Mouse (Mus musculus): Measurements from ENCODE around the gene Vtcn1.
A peak's percentile ranks its signal among the peaks of the same experiment; 100 is the strongest.

The Vtcn1 gene

DNA sequence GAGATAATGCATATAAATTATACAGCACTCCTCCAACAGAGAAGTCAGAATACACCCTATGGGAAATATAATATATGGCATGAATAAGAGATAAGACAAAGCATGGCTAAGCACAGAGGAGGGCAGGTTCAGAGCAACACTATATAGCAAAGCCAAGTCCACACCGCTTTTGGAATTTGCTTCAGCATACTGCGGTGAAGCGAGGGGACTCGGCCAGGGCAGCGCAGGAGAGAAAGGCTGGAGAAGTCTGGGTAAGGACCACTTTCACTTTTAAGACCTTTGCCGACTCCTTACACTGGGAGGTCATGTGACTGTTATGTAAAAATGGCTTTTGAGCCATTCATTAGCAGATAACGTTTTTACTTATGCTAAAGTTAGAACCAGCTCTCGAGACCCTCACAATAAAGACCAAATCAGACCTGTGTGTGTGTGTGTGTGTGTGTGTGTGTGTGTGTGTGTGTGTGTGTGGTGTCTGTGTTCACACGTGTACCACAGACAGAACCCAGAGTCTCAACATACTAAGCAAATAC, 95.4 kb downstream of the Vtcn1 start:
- DNase-seq (ENCODE audit: extremely low read depth, low read depth) = peak; percentile 41

DNA sequence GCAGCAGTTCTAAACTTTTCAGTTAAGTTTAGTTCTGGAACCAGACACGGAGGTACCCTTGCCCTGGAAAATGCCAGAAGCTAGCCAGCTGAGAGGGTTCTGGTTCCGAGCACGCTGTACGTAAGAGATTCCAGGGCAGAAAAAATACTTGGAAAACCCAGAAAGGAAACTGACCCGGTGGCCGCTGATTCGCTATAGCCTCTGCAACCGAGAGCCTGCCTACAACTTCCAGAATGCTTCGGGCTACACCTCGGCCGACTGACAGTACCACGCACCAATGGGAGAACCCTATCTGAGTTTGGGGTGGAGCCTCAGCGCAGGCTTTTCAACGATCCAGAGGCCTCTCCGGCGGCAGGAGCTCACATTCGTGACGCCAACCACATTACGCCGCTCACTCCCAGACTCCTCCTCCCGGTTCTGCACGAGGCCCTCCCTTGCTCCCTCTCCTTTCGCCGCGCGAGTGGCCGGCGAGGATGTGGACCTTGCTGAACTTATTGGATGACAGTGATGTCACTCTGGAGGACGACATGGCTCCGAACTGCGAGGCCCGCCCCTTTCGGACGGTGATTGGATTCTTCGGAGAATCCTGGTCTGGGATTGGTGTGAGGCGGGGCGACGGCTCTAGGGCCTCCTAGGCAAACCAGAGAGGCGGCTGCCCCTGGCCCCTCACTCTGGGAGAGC, 96.7 kb downstream of the Vtcn1 start, which contains the start of gene Trim45:
Trim45 (plus strand) TSS at position 378 of the 681 bp plus-strand sequence.
- peak; percentile 100 for DNase-seq (ENCODE audit: extremely low read depth, low read depth)

DNA sequence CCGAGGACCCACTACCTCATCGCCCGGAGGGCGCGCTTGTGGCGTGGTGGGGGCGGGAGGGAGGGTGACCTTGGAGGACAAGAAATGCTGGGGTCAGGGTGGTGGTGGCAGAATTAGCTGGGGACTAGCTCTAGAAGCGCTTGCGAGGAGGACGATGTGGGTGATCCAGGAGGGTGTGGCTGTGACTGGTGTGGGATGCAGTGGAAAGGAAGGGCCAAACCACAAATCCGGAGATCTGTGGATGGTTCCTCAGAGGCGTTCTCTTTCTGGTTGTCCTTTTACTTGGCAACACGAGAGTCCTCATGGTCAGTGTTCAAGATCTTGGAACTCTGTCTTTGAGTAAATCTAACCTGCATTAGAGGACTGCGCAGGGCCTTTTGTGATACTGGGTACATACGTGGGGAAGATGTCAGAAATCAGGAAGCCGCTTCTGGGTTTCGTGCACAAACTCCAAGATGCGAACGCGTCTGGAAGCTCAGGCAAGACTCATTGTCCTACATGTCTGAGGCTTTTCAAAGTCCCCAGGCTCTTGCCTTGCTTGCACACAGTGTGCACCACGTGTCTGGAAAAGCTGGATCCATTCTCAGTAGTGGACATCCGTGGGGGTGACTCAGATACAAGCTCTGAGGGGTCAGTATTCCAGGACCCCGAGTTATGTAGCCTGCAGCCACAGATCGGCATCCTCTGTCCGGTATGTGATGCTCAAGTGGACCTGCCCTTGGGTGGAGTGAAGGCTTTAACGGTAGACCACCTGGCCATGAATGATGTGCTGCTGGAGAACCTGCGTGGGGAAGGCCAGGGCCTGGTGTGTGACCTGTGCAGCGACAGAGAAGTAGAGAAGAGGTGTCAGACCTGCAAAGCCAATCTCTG, 97.5 kb downstream of the Vtcn1 start:
- DNase-seq (ENCODE audit: extremely low read depth, low read depth) = peak; percentile 61

DNA sequence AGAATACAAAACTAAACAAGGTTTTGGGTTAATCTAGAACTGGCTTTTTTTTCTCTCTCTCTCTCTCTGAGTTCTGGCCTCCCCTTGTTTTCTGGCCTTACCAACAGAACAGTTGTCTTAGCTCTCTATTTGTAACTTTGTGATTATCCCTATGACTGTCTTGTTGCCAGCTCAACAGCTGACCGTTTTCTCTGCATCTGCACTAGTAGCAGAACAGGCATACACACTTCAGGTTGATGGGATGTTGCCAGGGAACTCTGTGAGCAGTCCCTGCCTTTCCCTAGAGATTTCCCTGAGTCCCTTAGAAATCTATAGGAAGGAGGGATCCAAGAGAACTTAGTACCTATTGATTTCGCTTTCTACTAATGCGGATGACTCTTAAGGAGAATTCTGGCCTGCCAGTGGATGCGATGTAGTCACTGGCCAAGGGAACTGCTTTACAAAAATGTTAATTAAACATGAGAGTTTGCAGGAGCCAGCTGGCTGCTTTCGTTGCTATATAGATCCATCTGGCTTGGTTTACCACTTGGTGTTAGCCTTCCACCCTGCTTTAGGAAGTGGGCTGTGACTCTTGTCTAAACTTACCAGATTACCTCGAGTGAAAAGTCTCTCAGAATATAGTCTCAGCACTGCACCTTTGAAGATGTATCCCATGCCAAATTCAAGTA, 98.9 kb downstream of the Vtcn1 start:
- DNase-seq (ENCODE audit: extremely low read depth, low read depth) = no peak

DNA sequence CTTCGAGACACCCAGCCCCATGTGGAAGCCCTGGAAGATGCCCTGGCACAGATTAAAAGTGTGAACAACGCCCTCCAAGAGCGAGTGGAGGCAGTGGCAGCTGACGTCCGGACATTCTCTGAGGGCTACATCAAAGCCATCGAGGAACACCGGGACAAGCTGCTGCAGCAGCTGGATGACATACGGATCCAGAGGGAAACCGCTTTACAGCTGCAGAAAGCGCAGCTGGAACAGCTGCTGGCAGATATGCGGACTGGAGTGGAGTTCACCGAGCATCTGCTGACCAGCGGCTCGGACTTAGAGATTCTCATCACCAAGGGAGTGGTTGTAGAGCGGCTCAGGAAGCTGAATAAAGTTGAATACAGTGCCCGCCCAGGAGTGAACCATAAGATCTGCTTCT, 99.9 kb downstream of the Vtcn1 start:
- DNase-seq (ENCODE audit: extremely low read depth, low read depth) = no peak

DNA sequence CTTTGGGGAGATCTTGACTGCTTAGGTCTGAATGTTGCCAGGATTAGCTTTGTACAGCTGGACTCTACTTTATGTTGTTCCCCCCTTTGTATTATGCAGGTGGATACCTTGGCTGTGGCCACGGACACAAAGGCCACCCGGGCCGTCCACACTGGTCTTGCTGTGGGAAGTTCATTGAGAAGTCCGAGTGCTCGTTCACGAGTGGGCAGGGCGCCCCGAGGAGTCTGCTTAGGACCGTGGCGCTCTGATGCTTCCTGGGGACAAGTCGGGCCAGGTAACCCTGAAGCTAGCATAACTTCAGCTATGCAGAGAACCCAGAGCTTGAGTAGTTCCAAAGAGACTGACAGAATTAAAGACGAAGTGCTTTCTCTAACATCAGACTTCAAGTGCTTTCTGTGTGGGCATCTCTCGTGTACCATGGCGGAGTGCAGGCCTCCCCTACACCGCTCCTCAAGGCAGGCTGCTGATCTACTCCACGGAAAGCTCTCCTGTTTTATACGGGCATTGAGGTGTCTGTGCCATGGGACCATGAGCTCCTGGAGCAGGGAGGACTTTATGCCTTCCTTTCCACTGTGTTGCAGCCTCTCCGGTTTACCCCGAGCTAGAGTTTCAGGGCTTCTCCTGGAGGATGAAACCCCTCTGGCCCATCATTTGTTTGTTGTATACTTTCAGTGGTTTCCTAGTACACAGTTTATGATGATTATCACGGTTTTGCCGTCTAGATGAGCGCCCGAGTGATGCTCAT, 106.2 kb downstream of the Vtcn1 start:
- DNase-seq (ENCODE audit: extremely low read depth, low read depth) = no peak

DNA sequence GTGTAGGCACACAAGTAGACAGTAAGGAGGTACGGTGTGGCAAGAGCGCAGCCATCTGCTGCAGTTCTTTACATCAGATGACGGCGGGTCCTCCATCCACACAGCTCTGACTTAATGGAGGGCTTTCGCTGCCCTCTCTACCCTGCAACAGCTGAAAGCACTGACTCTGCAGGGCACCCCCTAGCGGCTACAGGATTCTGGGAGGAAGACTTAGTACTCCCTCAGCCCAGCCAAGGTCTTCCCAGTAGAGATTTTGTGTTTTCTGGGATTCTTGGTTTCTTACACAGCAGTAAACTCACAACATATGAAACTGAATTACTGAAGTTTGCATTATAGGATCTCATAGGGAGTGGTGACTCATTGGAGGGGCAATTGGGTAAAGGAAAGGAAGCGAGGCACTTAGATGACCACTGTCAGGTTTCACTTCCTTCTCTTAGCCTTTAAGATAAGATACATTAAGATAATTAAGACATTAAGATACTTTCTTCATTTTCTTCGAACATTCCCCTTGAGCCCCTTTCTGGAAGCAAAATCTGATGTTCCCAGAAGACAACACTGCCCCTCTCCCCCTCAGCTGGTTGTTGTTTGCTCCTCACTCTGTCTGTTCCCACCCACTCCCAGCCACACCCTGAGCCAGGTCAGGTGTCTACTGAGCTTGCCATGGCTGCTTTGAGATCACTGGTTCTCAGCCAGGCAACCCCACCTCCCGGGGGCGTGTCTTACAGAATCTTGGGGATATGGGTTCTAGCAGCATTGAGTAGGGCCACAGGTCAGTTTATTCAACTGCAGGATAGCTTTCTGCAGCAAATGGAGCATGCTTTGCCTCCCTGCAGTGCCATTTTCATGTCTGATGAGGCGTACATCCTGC, 107.1 kb downstream of the Vtcn1 start:
- no peak for DNase-seq (ENCODE audit: extremely low read depth, low read depth)

DNA sequence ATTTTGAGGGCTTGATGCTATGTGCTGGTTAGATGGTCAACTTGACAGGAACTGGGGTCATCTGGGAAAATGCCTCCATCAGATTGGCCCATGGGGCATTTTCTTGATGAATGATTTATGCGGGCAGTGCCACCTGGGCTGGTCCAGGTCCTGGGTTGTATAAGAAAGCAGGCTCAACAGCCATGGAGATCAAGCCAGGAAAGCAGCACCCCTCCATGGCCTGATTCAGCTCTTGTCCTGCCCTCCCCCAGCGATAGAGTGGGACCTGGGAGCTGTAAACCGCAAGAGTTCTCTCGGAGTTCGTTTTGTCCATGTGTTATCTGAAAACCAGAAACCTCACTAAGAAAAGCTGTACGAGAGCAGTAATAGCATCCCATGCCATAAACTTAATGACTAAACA, 110.3 kb downstream of the Vtcn1 start:
- DNase-seq (ENCODE audit: extremely low read depth, low read depth) = no peak

DNA sequence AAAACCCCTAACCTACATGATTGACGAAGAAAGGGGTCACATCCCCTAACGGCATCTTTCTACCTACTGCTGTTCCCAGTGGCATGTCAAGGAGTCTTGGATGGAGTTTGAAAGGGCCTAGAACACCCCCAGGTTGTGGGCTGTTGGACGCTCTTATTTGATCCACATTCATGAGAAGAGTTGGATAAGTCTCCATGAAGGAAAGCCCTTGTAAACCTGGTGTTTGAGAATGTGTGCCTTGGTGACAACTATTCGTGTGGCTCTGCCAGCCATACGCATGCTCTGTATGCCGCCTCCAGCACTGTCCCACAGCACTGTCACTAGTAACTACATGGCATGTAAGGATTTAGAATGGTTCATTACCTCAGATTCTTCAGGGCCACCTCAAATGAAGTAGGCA, 110.9 kb downstream of the Vtcn1 start:
- no peak for DNase-seq (ENCODE audit: extremely low read depth, low read depth)

DNA sequence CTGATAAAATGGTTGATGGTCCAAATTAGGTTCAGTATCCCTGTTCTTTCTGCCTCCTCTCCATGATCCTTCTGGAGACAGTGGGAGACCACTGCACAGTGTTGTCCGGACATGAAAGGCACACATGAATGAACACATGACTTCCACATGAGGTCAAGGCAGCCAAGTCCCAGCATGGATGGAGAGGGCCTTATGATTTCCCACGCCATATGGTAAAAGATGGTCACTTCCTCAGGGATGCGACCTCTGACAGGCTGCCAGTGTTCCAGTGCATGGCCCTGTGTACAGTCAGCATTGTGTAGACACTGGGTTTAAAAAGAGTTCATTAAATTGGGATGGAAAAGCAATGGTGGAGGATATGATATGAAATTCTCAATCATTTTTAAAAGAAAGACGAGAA, 113.0 kb downstream of the Vtcn1 start:
- DNase-seq (ENCODE audit: extremely low read depth, low read depth) = no peak

DNA sequence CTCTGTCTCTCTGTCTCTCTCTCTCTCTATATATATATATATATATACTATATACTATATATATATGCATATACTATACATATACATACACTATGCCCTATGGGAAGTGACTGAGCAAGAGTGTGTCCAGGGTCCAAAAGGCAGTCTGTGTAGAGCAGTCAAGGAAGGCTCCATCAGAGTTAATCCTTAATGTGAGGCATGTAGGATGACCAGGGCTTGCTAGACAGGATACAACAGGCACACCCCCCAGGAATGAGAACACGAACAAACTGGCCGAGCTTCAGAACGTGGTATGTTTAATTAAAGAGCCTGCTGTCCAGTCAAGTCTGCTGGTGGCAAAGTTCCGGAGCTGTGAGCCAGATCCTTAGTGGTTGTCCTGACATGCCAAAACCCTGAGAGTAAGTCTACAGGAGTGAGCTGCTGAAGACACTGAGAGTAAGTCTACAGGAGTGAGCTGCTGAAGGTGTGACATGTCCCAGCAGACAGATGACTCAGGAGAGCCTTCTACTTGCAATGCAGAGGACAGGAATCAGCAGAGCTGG, 115.3 kb downstream of the Vtcn1 start:
- no peak for DNase-seq (ENCODE audit: extremely low read depth, low read depth)

Measured in MEL-GATA-1-ER (cell line).